Mouse (Mus musculus): ENCODE measurements around the gene Bean1. TPM values are rescaled to one million over a fixed set of nuclear protein-coding genes. Genes with fewer than 3 reads are reported as not detected.

Gene Bean1
- polyA plus RNA-seq, 1 experiment: 0.51 TPM

- Histone ChIP-seq H3K27ac (ENCODE audit: insufficient read depth, low read length) (no peak overlapping the region), H3K9me3 (replicated peaks; ENCODE audit: control insufficient read depth, insufficient read depth, low read length, poor library complexity, severe bottlenecking) (peaks cover 4% of the 10 kb centered on the region; the same call in 1 of the 2 replicates), H3K4me1 (ENCODE audit: control insufficient read depth, insufficient read depth, low read length) (no peaks in the 10 kb centered on the region), H3K36me3 (ENCODE audit: control insufficient read depth, insufficient read depth, low read length, poor library complexity, severe bottlenecking) (no peaks in the 10 kb centered on the region), H3K4me3 (ENCODE audit: low read depth, low read length) (no peak overlapping the region), H3K27me3 (ENCODE audit: control insufficient read depth, insufficient read depth, low read length, poor library complexity, severe bottlenecking) (no peaks in the 10 kb centered on the region; the same call in 1 of the 2 replicates), H3K9ac (ENCODE audit: low read depth, poor library complexity, severe bottlenecking) (no peak overlapping the region)
- TF ChIP-seq POLR2A (IDR thresholded peaks at IDR 0.05; ENCODE audit: insufficient read depth, low read length) (no peak), EP300 (IDR thresholded peaks at IDR 0.05; ENCODE audit: insufficient read depth, low read depth, low read length) (no peak), CTCF (IDR thresholded peaks at IDR 0.05; ENCODE audit: low read depth, low read length) (no peak)
Measured at GRCm38 (mm10) chr8:104191496-104191895, 21.3 kb downstream of the Bean1 start.

DNA sequence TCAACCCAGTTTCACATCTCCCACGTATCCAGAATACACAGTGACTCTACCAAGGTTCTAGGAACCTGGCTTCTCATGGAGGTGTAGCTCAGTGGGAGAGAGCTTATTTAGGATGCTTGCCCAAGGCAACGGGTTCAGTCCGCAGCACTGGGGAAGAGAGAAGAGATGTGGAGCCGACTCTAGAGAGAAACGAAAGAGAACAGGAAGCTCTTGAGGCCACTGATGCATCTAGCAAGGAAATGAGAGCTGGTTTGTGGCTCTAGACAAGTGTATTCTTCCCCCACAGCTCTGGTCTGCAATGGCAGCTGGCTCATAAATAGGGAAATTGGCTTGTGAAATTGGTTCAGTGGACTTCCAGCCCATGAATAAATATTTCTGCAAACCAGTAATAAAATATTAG, 29.6 kb downstream of the Bean1 start:
- Histone ChIP-seq H3K4me1 (ENCODE audit: control insufficient read depth, insufficient read depth, low read length) (no peaks in the 10 kb centered on the region), H3K9me3 (replicated peaks; ENCODE audit: control insufficient read depth, insufficient read depth, low read length, poor library complexity, severe bottlenecking) (no peaks in the 10 kb centered on the region), H3K4me3 (ENCODE audit: low read depth, low read length) (no peak overlapping the region), H3K36me3 (ENCODE audit: control insufficient read depth, insufficient read depth, low read length, poor library complexity, severe bottlenecking) (no peaks in the 10 kb centered on the region), H3K9ac (ENCODE audit: low read depth, poor library complexity, severe bottlenecking) (no peak overlapping the region), H3K27me3 (ENCODE audit: control insufficient read depth, insufficient read depth, low read length, poor library complexity, severe bottlenecking) (no peaks in the 10 kb centered on the region), H3K27ac (ENCODE audit: insufficient read depth, low read length) (no peak overlapping the region)
- TF ChIP-seq CTCF (IDR thresholded peaks at IDR 0.05; ENCODE audit: low read depth, low read length) (no peak), POLR2A (IDR thresholded peaks at IDR 0.05; ENCODE audit: insufficient read depth, low read length) (no peak), EP300 (IDR thresholded peaks at IDR 0.05; ENCODE audit: insufficient read depth, low read depth, low read length) (no peak)

DNA sequence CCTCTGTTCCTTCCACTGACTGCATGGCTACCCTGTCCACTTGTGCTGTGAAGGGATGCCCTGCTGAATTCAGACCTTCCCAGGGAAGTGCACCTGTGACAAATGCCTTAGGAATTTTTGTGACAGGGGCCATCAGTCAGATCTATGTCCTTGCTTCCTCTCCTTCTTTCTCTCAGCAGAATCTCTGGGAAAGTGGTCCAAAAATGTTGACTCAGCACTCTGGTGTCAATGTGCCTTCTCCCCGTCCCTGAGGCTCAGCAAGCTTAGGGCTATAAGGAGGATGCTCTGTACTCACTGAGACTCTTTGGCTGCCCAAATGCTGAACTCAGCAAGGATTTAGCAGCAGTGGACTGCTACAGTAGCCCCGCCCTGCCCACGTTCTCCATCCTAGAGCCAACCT, 31.4 kb downstream of the Bean1 start:
- Histone ChIP-seq H3K27ac (ENCODE audit: insufficient read depth, low read length) (no peak overlapping the region), H3K4me3 (ENCODE audit: low read depth, low read length) (no peak overlapping the region), H3K36me3 (ENCODE audit: control insufficient read depth, insufficient read depth, low read length, poor library complexity, severe bottlenecking) (no peaks in the 10 kb centered on the region), H3K27me3 (ENCODE audit: control insufficient read depth, insufficient read depth, low read length, poor library complexity, severe bottlenecking) (no peaks in the 10 kb centered on the region), H3K9me3 (replicated peaks; ENCODE audit: control insufficient read depth, insufficient read depth, low read length, poor library complexity, severe bottlenecking) (no peaks in the 10 kb centered on the region), H3K4me1 (ENCODE audit: control insufficient read depth, insufficient read depth, low read length) (no peaks in the 10 kb centered on the region), H3K9ac (ENCODE audit: low read depth, poor library complexity, severe bottlenecking) (no peak overlapping the region)
- no peak for TF ChIP-seq EP300 (IDR thresholded peaks at IDR 0.05; ENCODE audit: insufficient read depth, low read depth, low read length)
- no peak for TF ChIP-seq POLR2A (IDR thresholded peaks at IDR 0.05; ENCODE audit: insufficient read depth, low read length)
- no peak for TF ChIP-seq CTCF (IDR thresholded peaks at IDR 0.05; ENCODE audit: low read depth, low read length)

DNA sequence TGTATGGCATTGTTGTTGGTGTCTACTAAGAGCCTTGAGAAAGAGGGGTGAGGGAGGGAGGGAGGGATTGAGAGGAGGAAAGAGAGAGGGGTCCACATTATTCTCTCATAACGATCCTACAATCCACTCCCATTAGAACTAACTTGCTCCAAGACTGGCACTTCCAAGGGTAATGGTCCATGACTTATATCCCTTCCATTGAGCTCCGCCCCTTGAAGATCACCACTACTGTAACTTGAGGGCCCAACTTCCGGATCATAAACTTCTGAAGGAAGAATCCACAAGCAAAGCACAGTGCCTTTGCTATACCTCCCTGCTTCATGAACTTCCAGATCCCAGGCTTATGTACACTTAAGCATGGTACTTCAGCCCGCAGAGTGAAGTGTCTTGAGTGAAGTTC, 32.1 kb downstream of the Bean1 start:
- no peaks in the 10 kb centered on the region for H3K36me3 ChIP-seq (ENCODE audit: control insufficient read depth, insufficient read depth, low read length, poor library complexity, severe bottlenecking)
- no peaks in the 10 kb centered on the region for H3K27me3 ChIP-seq (ENCODE audit: control insufficient read depth, insufficient read depth, low read length, poor library complexity, severe bottlenecking)
- H3K4me3 ChIP-seq (ENCODE audit: low read depth, low read length): no peak overlapping the region
- H3K27ac ChIP-seq (ENCODE audit: insufficient read depth, low read length): no peak overlapping the region
- H3K4me1 ChIP-seq (ENCODE audit: control insufficient read depth, insufficient read depth, low read length): no peaks in the 10 kb centered on the region
- no peak overlapping the region for H3K9ac ChIP-seq (ENCODE audit: low read depth, poor library complexity, severe bottlenecking)
- TF ChIP-seq EP300 (IDR thresholded peaks at IDR 0.05; ENCODE audit: insufficient read depth, low read depth, low read length): no peak
- no peak for TF ChIP-seq POLR2A (IDR thresholded peaks at IDR 0.05; ENCODE audit: insufficient read depth, low read length)
- no peak for TF ChIP-seq CTCF (IDR thresholded peaks at IDR 0.05; ENCODE audit: low read depth, low read length)
- no peaks in the 10 kb centered on the region for H3K9me3 ChIP-seq (replicated peaks; ENCODE audit: control insufficient read depth, insufficient read depth, low read length, poor library complexity, severe bottlenecking)

DNA sequence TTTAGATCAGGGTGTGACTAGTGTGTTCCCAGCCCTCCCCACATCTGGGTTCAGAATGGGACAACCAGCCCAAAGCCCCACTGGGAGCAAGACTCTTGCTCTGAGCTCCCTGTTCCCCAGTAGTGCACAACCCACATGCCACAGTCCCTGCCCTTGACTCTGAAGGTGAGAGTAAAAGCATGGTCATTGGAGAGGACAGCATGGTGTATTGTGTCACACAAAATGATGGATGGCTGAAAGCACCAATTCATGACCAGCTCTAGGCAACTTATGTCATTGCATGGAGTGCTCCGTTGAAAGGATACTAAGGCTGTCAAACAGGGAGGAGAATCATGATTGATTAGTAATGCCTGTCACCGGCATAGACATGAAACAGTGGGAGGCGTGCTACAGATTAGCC, 35.0 kb downstream of the Bean1 start:
- Histone ChIP-seq H3K9ac (ENCODE audit: low read depth, poor library complexity, severe bottlenecking) (no peak overlapping the region), H3K27ac (ENCODE audit: insufficient read depth, low read length) (no peak overlapping the region), H3K4me1 (ENCODE audit: control insufficient read depth, insufficient read depth, low read length) (no peaks in the 10 kb centered on the region), H3K36me3 (ENCODE audit: control insufficient read depth, insufficient read depth, low read length, poor library complexity, severe bottlenecking) (no peaks in the 10 kb centered on the region), H3K4me3 (ENCODE audit: low read depth, low read length) (no peak overlapping the region), H3K9me3 (replicated peaks; ENCODE audit: control insufficient read depth, insufficient read depth, low read length, poor library complexity, severe bottlenecking) (no peaks in the 10 kb centered on the region), H3K27me3 (ENCODE audit: control insufficient read depth, insufficient read depth, low read length, poor library complexity, severe bottlenecking) (no peaks in the 10 kb centered on the region)
- TF ChIP-seq POLR2A (IDR thresholded peaks at IDR 0.05; ENCODE audit: insufficient read depth, low read length) (no peak), EP300 (IDR thresholded peaks at IDR 0.05; ENCODE audit: insufficient read depth, low read depth, low read length) (no peak), CTCF (IDR thresholded peaks at IDR 0.05; ENCODE audit: low read depth, low read length) (no peak)

DNA sequence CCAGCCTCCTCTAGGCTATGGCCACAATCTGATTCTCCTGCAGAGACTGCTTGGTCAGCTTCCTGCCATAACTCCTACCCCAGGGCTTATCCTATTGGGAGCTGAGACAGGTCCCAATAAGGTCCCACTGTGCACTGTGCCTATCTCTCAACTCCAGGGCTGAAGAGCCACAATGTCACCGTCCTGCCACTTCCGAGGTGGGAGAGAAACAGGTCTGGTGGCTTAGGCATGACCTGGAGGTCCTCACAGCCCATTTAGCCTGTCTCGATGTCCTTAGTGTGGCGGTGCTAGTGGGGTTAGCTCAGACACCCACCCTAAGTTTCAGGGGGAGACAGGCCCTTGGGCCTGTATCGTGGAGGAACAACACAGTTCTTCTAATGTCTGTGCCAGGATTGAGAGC, 47.4 kb downstream of the Bean1 start:
- H3K36me3 ChIP-seq (ENCODE audit: control insufficient read depth, insufficient read depth, low read length, poor library complexity, severe bottlenecking): no peaks in the 10 kb centered on the region
- H3K9me3 ChIP-seq (replicated peaks; ENCODE audit: control insufficient read depth, insufficient read depth, low read length, poor library complexity, severe bottlenecking): no peaks in the 10 kb centered on the region
- no peak overlapping the region for H3K27ac ChIP-seq (ENCODE audit: insufficient read depth, low read length)
- TF ChIP-seq EP300 (IDR thresholded peaks at IDR 0.05; ENCODE audit: insufficient read depth, low read depth, low read length): no peak
- TF ChIP-seq CTCF (IDR thresholded peaks at IDR 0.05; ENCODE audit: low read depth, low read length): no peak
- no peak for TF ChIP-seq POLR2A (IDR thresholded peaks at IDR 0.05; ENCODE audit: insufficient read depth, low read length)
- no peaks in the 10 kb centered on the region for H3K4me1 ChIP-seq (ENCODE audit: control insufficient read depth, insufficient read depth, low read length)
- no peaks in the 10 kb centered on the region for H3K27me3 ChIP-seq (ENCODE audit: control insufficient read depth, insufficient read depth, low read length, poor library complexity, severe bottlenecking)
- no peak overlapping the region for H3K9ac ChIP-seq (ENCODE audit: low read depth, poor library complexity, severe bottlenecking)
- H3K4me3 ChIP-seq (ENCODE audit: low read depth, low read length): no peak overlapping the region
